Mouse (Mus musculus) forebrain, embryonic 10.5 days (tissue): ENCODE data around the gene Fam122a. TPM values are rescaled to one million over a fixed set of nuclear protein-coding genes. Genes with fewer than 3 reads are reported as not detected.

ENCODE experiments used
- DNase-seq: peaks from one replicate; pipeline ENCODE4 v3.0.0-alpha.2; 2017; ENCODE audit warnings: low spot score; ENCODE audit errors: extremely low spot score
- H3K27ac ChIP-seq: fragments of 300-500 bp; sonication (generic); 2 replicates; pipeline ENCODE4 v1.5.1; 2016; ENCODE audit warnings: mild to moderate bottlenecking
- H3K27me3 ChIP-seq: fragments of 300-500 bp; sonication (generic); 2 replicates; pipeline ENCODE4 v1.6.1; 2016; ENCODE audit warnings: mild to moderate bottlenecking; ENCODE audit not compliant: poor library complexity, severe bottlenecking
- H3K36me3 ChIP-seq: fragments of 300-500 bp; sonication (generic); replicated peaks from 2 replicates; pipeline ENCODE4 v1.6.1; 2016; ENCODE audit warnings: mild to moderate bottlenecking, moderate library complexity
- H3K4me1 ChIP-seq: fragments of 300-500 bp; sonication (generic); 2 replicates; pipeline ENCODE4 v1.6.1; 2016
- H3K4me3 ChIP-seq: fragments of 300-500 bp; sonication (generic); 2 replicates; pipeline ENCODE4 v1.5.1; 2016; ENCODE audit warnings: mild to moderate bottlenecking, moderate library complexity
- H3K9me3 ChIP-seq: fragments of 300-500 bp; sonication (generic); 2 replicates; pipeline ENCODE4 v1.6.1; 2016; ENCODE audit warnings: mild to moderate bottlenecking, moderate library complexity
- WGBS: fragments of 180-500 bp; shearing (Covaris S2); methylation state at CpG from one replicate; pipeline ENCODE4 v1.1.7; 2016; 5-methylcytosine and 5-hydroxymethylcytosine counted together
- polyA plus RNA-seq: library from polyadenylated mRNA; unstranded; fragments of >200 nt; fragmentation: Nextera tagmentation; extraction: Ambion mirVana; gene quantifications from 2 replicates; pipeline ENCODE4 v1.2.1, GENCODE M21; 2016

The Fam122a gene
- polyA plus RNA-seq, 1 experiment from 2014 or later = 48.8 TPM

DNA sequence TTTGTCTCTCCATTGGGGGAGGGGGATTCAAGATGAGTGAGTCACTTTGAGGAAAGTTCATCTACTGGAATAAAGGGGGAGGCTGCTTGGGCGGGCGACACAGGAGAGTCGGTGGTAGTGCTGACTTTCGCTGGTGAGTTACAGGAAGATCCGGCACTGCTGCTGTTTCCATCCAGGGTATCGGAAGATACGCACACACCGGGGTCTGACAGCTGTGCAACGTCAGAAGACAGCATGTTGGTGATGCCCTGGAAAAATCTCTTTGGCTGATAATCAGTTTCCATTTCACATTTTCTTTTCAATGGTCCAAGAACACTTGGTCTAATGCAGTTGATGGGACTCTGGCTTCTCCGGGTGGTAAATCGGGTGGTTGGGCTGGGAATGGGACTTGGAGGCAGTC lies 695 bp downstream of the Fam122a start:
- Histone ChIP-seq H3K4me3 (peak overlapping the region; percentile 89), H3K36me3 (peaks cover 6% of the 10 kb centered on the region), H3K27me3 (no peaks in the 10 kb centered on the region), H3K4me1 (peaks cover 33% of the 10 kb centered on the region), H3K27ac (peak overlapping the region; percentile 94), H3K9me3 (no peaks in the 10 kb centered on the region)
- WGBS = 4% methylated on average over 11 of the region's 11 CpGs
- no peak for DNase-seq

DNA sequence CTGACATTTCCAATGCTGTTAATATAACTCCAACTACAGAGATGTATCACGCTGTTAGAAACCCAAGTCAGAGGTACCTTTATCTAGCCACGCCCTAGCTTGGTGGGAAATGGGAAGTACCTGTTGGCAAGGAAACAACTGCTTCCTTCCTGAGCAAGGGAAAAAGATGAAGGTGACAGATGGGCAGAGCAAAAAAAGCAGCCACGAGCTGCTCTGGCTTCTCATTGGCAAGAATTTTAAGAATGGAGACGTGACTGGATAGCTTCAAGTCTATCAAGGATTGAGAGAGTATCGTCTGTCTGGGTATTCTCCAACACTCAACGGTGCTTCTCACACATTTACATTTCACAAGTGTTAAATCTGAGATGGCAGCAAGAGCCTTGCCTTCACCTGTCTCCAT lies 1.9 kb downstream of the Fam122a start:
- Histone ChIP-seq H3K4me3 (peak overlapping the region; percentile 89; the same call in 1 of the 2 replicates), H3K36me3 (peaks cover 6% of the 10 kb centered on the region), H3K27ac (no peak overlapping the region), H3K4me1 (peaks cover 33% of the 10 kb centered on the region), H3K27me3 (no peaks in the 10 kb centered on the region), H3K9me3 (no peaks in the 10 kb centered on the region)
- no peak for DNase-seq
- 88% methylated on average over 6 of the region's 6 CpGs for WGBS

DNA sequence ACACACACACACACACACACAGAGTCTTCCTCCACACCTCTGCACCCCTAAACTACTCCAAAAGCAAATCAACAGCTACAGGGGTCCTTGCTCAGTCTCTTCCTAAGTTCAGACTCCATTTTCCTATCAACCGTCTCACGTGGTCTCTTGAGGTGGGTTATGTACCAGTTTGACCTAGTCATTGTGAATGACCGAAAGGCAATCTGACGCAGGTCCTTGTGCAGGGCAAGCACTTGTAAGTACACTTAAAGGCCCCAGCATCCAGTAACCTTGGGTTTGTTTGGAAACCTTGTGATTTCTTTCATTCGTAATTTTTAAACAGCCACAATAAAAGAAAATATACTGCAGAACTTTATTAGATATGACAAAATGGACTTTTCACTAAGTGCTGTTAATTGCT lies 4.6 kb downstream of the Fam122a start:
- peaks cover 31% of the 10 kb centered on the region for H3K4me1 ChIP-seq
- H3K27ac ChIP-seq = no peak overlapping the region
- H3K9me3 ChIP-seq = no peaks in the 10 kb centered on the region
- H3K27me3 ChIP-seq = no peaks in the 10 kb centered on the region
- WGBS = 90% methylated on average over 5 of the region's 5 CpGs
- DNase-seq = no peak
- H3K4me3 ChIP-seq = no peak overlapping the region
- H3K36me3 ChIP-seq = peaks cover 6% of the 10 kb centered on the region

DNA sequence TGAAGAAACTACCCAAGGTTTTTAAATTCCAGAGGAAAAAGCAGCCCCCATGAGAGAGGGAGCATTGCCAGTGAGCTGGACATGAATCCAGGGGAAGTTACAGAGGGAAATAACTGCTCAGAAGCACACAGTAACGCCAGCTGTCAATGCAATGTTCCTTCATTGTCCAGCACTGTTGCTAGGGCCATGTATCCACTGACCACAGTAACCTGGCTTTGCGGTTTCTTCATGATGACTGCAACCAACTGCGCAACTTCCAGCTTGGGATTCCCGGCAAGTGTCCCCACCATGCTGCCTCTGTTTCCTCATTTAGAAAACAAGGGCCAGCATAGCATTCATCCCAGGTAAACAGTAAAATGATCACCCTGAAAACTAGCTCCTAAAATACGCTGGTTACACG lies 5.6 kb downstream of the Fam122a start:
- Histone ChIP-seq H3K4me3 (no peak overlapping the region), H3K36me3 (peaks cover 6% of the 10 kb centered on the region), H3K4me1 (peaks cover 30% of the 10 kb centered on the region), H3K27me3 (no peaks in the 10 kb centered on the region), H3K9me3 (no peaks in the 10 kb centered on the region), H3K27ac (no peak overlapping the region)
- DNase-seq = no peak
- 92% methylated on average over 6 of the region's 6 CpGs for WGBS

DNA sequence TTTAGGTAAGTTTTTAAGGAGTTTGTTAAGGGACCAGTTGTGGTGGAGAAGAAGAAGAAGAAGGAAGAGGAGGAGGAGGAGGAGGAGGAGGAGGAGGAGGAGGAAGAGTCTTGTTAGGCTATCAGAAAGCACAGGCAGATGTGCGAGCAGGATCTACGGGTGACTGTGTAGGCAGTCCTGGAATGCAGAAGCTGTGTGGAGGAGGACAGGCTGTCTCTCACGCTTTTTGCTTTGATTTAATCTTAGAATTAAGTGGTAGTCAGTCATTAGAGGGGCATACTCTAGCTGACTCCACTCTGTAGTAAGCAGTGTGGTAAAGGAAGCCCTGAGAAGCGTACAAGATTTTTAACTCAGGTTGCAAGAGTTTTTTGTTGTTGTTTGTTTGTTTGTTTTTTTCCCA lies 7.9 kb downstream of the Fam122a start:
- peaks cover 13% of the 10 kb centered on the region; the same call in 1 of the 2 replicates for H3K4me1 ChIP-seq
- peak overlapping the region; percentile 51 for H3K27ac ChIP-seq
- 74% methylated on average over 4 of the region's 4 CpGs for WGBS
- H3K27me3 ChIP-seq = no peaks in the 10 kb centered on the region
- H3K36me3 ChIP-seq = peaks cover 6% of the 10 kb centered on the region
- no peaks in the 10 kb centered on the region for H3K9me3 ChIP-seq
- no peak for DNase-seq
- H3K4me3 ChIP-seq = no peak overlapping the region

DNA sequence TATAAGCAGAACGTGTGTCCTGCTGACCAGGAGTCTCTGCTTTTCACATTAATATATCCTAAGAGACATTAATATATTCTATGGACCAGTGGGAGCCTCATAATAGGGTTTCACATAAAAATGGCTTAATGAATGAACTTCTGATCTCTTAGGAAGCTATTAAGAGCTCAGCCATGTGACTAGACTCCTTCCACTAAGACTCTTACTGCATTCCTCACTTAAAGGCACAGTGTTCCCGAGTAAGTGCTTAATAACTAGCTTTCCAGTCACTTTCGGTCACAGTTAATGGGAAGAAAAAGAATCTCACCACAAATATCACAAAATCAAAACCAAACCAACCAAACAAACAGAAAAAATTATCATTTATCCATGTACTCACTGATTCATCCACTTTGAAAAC lies 8.5 kb downstream of the Fam122a start:
- Histone ChIP-seq H3K4me1 (peaks cover 13% of the 10 kb centered on the region; the same call in 1 of the 2 replicates), H3K27me3 (no peaks in the 10 kb centered on the region), H3K27ac (no peak overlapping the region), H3K36me3 (peaks cover 6% of the 10 kb centered on the region), H3K9me3 (peaks cover 3% of the 10 kb centered on the region; the same call in 1 of the 2 replicates), H3K4me3 (no peak overlapping the region)
- 77% methylated on average over 3 of the region's 3 CpGs for WGBS
- no peak for DNase-seq

DNA sequence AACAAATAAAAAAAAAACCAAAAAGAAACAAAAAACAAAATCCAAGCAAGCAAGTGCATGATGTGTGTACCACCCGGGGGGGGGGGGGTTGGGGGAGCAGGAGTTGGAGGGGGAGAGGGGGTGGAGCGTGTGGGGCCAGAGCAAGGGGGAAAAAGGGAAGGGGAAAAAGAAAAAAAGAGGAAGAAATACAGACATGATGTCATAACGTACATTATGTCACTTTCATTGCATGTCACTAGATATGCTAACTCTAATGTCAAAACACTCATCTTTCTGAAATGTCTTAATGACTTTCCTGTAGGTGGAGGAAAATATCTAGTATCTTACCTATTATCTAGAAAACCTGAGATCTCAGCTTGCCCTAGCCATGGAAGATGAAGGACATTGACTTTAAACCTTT lies 14.1 kb downstream of the Fam122a start:
- Histone ChIP-seq H3K36me3 (no peaks in the 10 kb centered on the region), H3K9me3 (peaks cover 3% of the 10 kb centered on the region; the same call in 1 of the 2 replicates), H3K4me1 (peaks cover 8% of the 10 kb centered on the region; the same call in 1 of the 2 replicates), H3K4me3 (no peak overlapping the region), H3K27me3 (no peaks in the 10 kb centered on the region), H3K27ac (no peak overlapping the region)
- no peak for DNase-seq
- WGBS = 79% methylated on average over 3 of the region's 3 CpGs

DNA sequence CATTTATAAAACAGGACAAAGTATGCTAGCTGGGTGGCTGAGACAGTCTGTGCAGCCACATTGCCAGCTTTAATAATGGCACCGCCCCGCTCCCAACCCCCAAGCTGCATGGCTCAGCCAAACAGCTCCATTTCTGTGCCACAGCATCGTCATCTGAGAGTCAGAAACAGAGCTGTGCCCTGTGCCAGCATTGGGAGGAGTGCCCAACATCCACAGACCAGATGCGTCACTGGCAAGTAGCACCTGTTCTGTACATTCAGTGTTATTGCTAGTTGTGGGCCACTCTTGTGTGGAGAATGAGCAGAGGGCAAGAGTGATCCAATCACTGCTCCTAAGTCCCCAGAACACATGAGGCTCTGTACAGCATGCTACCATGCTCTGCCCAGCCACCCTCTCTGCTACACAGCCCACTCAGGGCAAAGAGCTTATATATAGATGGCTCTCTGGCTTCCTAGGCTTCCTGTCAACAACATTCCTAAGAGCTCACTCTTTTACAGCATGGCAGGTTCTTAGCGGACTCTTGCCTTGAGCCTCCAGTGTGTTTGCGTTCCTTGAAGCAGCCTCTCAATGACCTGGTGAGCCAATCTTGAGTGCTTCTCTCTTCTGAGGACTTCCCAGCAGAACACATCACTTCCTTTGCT lies 20.4 kb downstream of the Fam122a start:
- Histone ChIP-seq H3K27me3 (no peaks in the 10 kb centered on the region), H3K4me3 (no peak overlapping the region), H3K27ac (no peak overlapping the region), H3K9me3 (no peaks in the 10 kb centered on the region), H3K36me3 (no peaks in the 10 kb centered on the region), H3K4me1 (peaks cover 50% of the 10 kb centered on the region)
- 95% methylated on average over 6 of the region's 6 CpGs for WGBS
- DNase-seq = no peak

DNA sequence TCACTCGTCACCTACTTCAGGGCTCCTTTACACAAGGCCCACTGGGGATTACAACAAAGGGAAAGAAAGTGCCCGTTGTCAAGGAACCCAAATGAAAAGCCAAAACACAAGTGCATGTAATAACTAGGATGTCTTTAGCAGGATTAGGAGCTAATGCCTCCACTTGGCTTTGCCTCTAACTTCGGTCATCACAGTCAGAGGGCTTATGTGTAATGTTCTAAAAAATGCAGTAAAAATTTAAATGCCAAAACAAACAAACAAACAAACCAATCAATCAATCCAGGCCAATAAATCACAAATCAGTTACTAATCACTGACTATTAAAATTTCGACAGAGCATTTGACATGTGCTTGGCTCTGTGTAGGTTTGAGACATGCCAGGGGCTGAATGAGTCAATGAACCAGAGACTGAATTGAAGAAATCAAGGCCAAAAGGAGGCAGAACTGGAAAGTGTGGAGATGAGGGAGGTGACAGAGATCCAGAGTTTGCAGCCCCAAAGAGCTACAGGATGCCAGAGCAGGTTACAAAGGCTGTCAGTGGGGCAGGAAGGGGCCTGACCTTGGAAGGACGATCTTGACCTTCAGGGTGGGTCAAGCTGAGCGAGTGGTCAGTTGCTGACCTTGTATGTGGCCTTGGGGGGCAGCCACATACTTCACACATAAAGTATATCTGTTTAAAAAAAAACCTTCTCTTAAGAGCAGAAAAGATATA lies 21.8 kb downstream of the Fam122a start:
- Histone ChIP-seq H3K27ac (no peak overlapping the region), H3K36me3 (no peaks in the 10 kb centered on the region), H3K4me1 (peaks cover 46% of the 10 kb centered on the region), H3K4me3 (no peak overlapping the region), H3K9me3 (no peaks in the 10 kb centered on the region), H3K27me3 (no peaks in the 10 kb centered on the region)
- 82% methylated on average over 6 of the region's 6 CpGs for WGBS
- no peak for DNase-seq

DNA sequence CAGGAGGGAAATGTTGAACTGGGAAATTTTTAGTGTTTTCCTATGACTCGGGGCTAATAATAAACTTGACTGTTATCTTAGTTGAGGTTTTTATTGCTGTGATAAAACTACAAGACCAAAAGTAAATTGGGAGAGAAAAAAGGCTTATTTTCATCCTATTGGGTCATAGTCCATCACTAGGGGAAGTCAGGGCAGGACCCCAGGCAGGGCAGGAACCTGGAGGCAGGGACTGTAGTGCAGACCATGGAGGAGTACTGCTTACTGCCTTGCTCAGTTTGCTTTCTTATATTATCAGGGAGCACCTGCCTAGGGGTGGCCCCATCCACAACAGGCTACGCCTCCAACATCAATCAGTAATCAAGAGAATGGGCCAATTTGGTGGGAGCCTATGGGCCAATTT lies 22.7 kb downstream of the Fam122a start:
- Histone ChIP-seq H3K4me3 (no peak overlapping the region), H3K4me1 (peaks cover 46% of the 10 kb centered on the region), H3K36me3 (no peaks in the 10 kb centered on the region), H3K9me3 (no peaks in the 10 kb centered on the region), H3K27me3 (no peaks in the 10 kb centered on the region), H3K27ac (no peak overlapping the region)
- WGBS = 94% methylated on average over 2 of the region's 2 CpGs
- DNase-seq = no peak

DNA sequence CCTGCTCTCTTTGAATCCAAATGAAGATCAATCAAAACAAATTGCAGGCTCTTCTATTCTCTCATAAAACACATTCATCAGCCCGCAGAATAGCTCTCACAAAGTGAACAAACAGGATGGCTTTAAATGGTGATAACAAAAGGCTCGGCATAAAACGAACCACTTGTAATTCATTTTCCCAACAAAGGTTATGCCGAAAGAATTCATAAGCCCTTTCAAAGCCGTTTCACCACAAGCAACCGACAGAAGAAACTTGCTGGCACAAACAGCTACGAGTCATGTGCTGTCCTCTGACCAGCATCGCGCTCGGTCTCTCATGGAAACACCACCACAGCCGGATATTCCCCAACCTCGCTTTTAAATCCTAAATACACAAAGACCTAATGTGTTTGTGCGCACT lies 23.8 kb downstream of the Fam122a start:
- no peaks in the 10 kb centered on the region for H3K27me3 ChIP-seq
- no peaks in the 10 kb centered on the region for H3K36me3 ChIP-seq
- H3K4me1 ChIP-seq = peaks cover 46% of the 10 kb centered on the region
- no peaks in the 10 kb centered on the region for H3K9me3 ChIP-seq
- no peak for DNase-seq
- H3K4me3 ChIP-seq = peak overlapping the region; percentile 23; the same call in 1 of the 2 replicates
- WGBS = 58% methylated on average over 13 of the region's 13 CpGs
- H3K27ac ChIP-seq = peak overlapping the region; percentile 82

DNA sequence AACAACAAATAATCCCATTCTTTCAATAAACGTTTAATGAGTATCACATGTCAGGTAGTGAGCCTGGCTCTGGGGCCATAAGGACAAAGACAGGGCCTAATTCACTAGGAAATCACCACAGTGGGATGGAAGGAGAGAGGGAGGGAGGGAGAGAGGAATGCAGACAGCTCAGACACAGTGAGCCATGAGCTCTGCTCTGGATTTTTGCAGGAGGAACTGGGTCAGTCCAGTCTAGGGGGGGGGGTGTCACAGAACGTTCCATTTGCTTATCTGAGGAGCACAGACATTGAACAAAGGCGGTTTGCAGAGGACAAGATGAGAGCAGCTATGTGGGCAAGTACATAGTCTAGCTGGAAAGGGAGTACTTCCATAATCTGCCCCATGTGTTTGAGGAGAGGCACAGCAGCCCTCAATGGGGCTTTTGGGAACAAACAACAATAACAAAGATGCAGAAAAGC lies 24.7 kb downstream of the Fam122a start:
- Histone ChIP-seq H3K27ac (peak overlapping the region; percentile 82), H3K36me3 (no peaks in the 10 kb centered on the region), H3K9me3 (no peaks in the 10 kb centered on the region), H3K4me3 (no peak overlapping the region), H3K4me1 (peaks cover 46% of the 10 kb centered on the region), H3K27me3 (no peaks in the 10 kb centered on the region)
- peak; percentile 49 for DNase-seq
- WGBS = 33% methylated on average over 3 of the region's 3 CpGs

DNA sequence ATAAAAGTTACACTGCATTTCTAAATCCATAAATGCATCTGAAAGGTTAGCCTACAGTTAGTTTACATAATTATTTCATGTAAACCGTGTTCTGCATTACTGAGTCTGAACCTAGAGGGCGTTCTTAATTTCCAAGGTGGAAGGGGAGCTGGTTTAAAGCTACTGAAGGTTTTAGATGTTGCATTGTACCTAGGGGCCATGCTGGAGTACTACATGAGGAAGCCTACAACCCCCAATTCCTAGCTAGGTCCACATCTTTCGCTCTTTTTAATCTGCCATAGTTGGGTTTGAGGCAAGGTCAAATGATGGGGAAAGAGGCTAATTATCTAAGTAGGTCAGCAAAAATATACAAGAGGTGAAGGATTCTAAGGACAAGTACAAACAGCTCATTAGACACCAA lies 25.5 kb downstream of the Fam122a start:
- no peaks in the 10 kb centered on the region for H3K36me3 ChIP-seq
- WGBS = 91% methylated on average over 3 of the region's 3 CpGs
- peaks cover 45% of the 10 kb centered on the region for H3K4me1 ChIP-seq
- no peak for DNase-seq
- H3K4me3 ChIP-seq = no peak overlapping the region
- peak overlapping the region; percentile 82 for H3K27ac ChIP-seq
- H3K9me3 ChIP-seq = no peaks in the 10 kb centered on the region
- H3K27me3 ChIP-seq = no peaks in the 10 kb centered on the region
